Mouse (Mus musculus) kidney, embryonic 14.5 days (tissue): ENCODE measurements around the gene Ranbp17. TPM values are rescaled to one million over a fixed set of nuclear protein-coding genes. Genes with fewer than 3 reads are reported as not detected.

Source experiments
- polyA plus RNA-seq: library from polyadenylated mRNA; unstranded; fragments of >200 nt; fragmentation: Nextera tagmentation; extraction: Ambion mirVana; gene quantifications from 2 replicates; pipeline ENCODE4 v1.2.1, GENCODE M21; 2014

Ranbp17 gene
- polyA plus RNA-seq, 1 experiment from 2014 or later = 9.8 TPM

Other genes starting within 250 kb of the Ranbp17 start
- gene Gm12117, start 237.0 kb downstream of the Ranbp17 start, polyA plus RNA-seq = not detected in 2 replicates
- gene Gabrp, start 65.2 kb upstream of the Ranbp17 start, polyA plus RNA-seq = 0.67 and 0.68 TPM in 2 replicates
- gene D130052B06Rik, start 85.6 kb upstream of the Ranbp17 start, polyA plus RNA-seq = not detected in 2 replicates